Mouse (Mus musculus): ENCODE measurements around the gene Pigg. TPM values are rescaled to one million over a fixed set of nuclear protein-coding genes. Genes with fewer than 3 reads are reported as not detected.
"Not testable (repeated sequence)": the region's sequence is repeated elsewhere in the genome, so short reads cannot be mapped to it uniquely, and the experiment has no call there.

Pigg gene
- polyA plus RNA-seq (2012; rRNA removed) (5.8 and 6.0 TPM in 2 replicates), polyA plus RNA-seq (2014; fragmentation: Nextera tagmentation; extraction: Ambion mirVana) (2.4 TPM in 2 replicates)

DNA sequence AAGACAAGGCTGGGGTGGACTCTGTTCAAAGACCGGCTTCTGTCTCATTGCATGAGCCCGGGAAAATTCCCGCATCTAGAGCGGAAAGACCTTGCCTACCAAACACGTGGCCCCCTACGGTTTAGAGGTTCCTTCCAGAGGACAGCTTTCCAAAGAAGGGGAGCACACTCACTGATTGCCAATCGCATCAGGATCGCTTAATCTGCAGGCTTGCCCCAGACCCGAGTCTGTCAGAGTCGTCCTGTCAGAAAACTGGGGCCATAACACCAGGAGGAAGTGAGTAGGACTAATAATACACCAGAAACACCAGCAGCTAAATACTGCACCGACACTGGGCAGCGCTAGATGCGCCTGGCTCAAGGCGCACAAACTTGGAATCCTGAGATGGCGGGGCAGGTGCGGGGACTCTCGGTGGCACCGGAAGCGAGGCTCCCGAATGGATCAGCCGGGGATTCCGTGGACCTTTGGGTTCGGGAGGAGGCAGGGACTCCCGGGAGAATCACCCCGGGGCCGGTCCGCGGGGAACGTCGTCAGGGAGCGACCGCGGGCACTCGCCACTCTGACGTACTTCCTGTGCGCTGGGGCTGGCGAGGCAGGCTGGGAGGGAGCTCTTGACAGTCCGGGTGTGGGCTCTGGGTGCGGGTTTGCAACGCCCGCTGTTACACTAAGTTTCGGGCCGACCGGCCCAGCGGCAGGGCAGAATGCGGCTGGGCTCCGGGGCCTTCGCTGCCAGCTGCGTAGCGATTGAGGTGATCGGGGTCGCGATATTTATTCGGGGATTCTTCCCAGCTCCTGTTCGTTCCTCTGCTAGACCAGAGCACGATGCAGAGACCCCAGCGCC is at the start of gene Pigg:
Gene Pigg, plus strand, starts transcription at position 386 of the 841 bp plus-strand sequence.
- Histone ChIP-seq H3K4me3 (replicated peaks; ENCODE audit: low read length) (peak within 1 kb of the TSS; percentile 77), H3K27ac (replicated peaks; ENCODE audit: low read depth, low read length) (peak within 1 kb of the TSS; percentile 56), H3K9me3 (ENCODE audit: control insufficient read depth, low read length) (no peaks in the 10 kb centered on the region), H3K27me3 (ENCODE audit: control insufficient read depth, insufficient read depth, low read length) (no peaks in the 10 kb centered on the region), H3K36me3 (ENCODE audit: control insufficient read depth, insufficient read depth, low read length) (no peaks in the 10 kb centered on the region), H3K9ac (ENCODE audit: low read depth, low read length, severe bottlenecking) (peak within 1 kb of the TSS; percentile 84), H3K4me1 (ENCODE audit: control insufficient read depth, insufficient read depth, low read length) (peaks cover 5% of the 10 kb centered on the region), H3K4me2 (replicated peaks; ENCODE audit: low read depth, low read length, severe bottlenecking) (peak within 1 kb of the TSS; percentile 87)
- ATAC-seq (ENCODE audit: low FRiP score, low read depth) (peak; percentile 97), DNase-seq (ENCODE audit: low spot score) (peak; percentile 83)
- TF ChIP-seq POLR2A (IDR thresholded peaks at IDR 0.05; ENCODE audit: borderline replicate concordance, extremely low read depth, insufficient read depth, insufficient read length), result peak; percentile 85; the same call in 1 of the 2 replicates
- under 1% methylated on average over 51 of the region's 57 CpGs for WGBS

DNA sequence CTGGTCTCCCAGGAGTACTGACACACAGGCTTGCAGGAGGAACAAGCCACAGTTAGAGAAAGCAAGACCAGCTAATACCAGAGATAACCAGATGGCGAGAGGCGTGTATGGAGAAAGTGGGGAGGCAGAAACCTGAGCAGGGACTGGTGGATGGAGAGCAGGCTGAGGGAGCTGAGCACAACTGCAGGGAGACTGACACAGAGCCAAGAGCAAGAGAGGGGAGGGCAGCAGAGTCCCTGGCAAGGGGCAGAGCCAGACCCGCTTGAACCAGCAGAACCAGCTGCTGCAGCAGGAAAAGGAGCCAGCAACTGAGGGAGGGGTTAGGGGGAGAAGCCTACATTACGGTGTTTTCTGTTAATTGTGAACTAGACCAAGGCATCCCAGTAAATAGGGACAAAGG is 49.7 kb upstream of the Pigg start:
- Histone ChIP-seq H3K9ac (ENCODE audit: low read depth, low read length, severe bottlenecking) (peak overlapping the region; percentile 28; the same call in 1 of the 2 replicates), H3K36me3 (ENCODE audit: control insufficient read depth, insufficient read depth, low read length) (no peaks in the 10 kb centered on the region), H3K4me1 (ENCODE audit: control insufficient read depth, insufficient read depth, low read length) (0 out of 2 replicates have a peak, but pooled peaks cover under 1% of the 10 kb centered on the region), H3K4me3 (replicated peaks; ENCODE audit: low read length) (no peak overlapping the region), H3K27ac (replicated peaks; ENCODE audit: low read depth, low read length) (0 out of 2 replicates have a peak overlapping the region, but pooled peaks have one; percentile 19), H3K27me3 (ENCODE audit: control insufficient read depth, insufficient read depth, low read length) (no peaks in the 10 kb centered on the region), H3K4me2 (replicated peaks; ENCODE audit: low read depth, low read length, severe bottlenecking) (no peak overlapping the region), H3K9me3 (ENCODE audit: control insufficient read depth, low read length) (no peaks in the 10 kb centered on the region)
- DNase-seq (ENCODE audit: low spot score) (no peak), ATAC-seq (ENCODE audit: low FRiP score, low read depth) (peak; percentile 47)
- TF ChIP-seq POLR2A (IDR thresholded peaks at IDR 0.05; ENCODE audit: borderline replicate concordance, extremely low read depth, insufficient read depth, insufficient read length), result no peak
- 15% methylated on average over 4 of the region's 4 CpGs for WGBS

DNA sequence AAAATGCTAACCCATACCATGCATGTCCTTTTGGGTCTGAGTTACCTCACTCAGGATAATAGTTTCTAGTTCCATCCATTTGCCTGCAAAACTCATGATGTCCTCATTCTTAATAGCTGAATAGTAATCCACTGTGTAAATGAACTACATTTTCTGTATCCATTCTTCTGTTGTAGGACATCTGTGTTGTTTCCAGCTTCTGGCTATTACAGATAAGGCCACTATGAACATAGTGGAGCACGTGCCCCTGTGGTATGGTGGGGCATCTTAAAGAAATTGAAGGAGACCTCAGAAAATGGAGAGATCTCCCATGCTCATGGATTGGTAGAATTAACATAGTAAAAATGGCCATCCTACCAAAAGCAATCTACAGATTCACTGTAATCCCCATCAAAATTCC is 48.6 kb upstream of the Pigg start:
- not testable (repeated sequence) for DNase-seq (ENCODE audit: low spot score); H3K36me3 ChIP-seq (ENCODE audit: control insufficient read depth, insufficient read depth, low read length); H3K4me1 ChIP-seq (ENCODE audit: control insufficient read depth, insufficient read depth, low read length); H3K27ac ChIP-seq (replicated peaks; ENCODE audit: low read depth, low read length); ATAC-seq (ENCODE audit: low FRiP score, low read depth); H3K4me3 ChIP-seq (replicated peaks; ENCODE audit: low read length); H3K27me3 ChIP-seq (ENCODE audit: control insufficient read depth, insufficient read depth, low read length); H3K4me2 ChIP-seq (replicated peaks; ENCODE audit: low read depth, low read length, severe bottlenecking); H3K9ac ChIP-seq (ENCODE audit: low read depth, low read length, severe bottlenecking); H3K9me3 ChIP-seq (ENCODE audit: control insufficient read depth, low read length)
- WGBS, result 87% methylated on average over 1 of the region's 1 CpGs

DNA sequence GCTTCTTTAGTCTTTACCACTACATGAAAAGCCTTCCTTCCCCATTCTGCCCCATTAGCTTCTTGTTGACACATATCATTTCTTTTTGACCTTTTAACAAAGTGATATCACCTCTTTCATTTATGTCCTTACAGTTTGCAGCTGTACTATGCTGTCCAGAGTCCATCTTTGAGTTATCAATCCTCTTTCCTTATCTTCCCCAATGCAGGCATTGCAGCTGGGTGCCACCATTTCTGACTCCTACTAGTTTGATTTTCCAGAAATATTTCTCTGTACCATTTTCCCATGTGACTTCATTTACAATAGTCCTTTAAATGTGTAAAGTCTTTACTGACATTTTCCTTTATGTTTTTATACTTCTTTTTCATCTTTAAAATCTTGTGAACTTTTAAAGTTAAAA is 45.4 kb upstream of the Pigg start:
- Histone ChIP-seq H3K4me2 (replicated peaks; ENCODE audit: low read depth, low read length, severe bottlenecking) (no peak overlapping the region), H3K4me3 (replicated peaks; ENCODE audit: low read length) (no peak overlapping the region), H3K27ac (replicated peaks; ENCODE audit: low read depth, low read length) (no peak overlapping the region), H3K36me3 (ENCODE audit: control insufficient read depth, insufficient read depth, low read length) (no peaks in the 10 kb centered on the region), H3K9me3 (ENCODE audit: control insufficient read depth, low read length) (no peaks in the 10 kb centered on the region), H3K4me1 (ENCODE audit: control insufficient read depth, insufficient read depth, low read length) (peaks cover 17% of the 10 kb centered on the region), H3K9ac (ENCODE audit: low read depth, low read length, severe bottlenecking) (no peak overlapping the region), H3K27me3 (ENCODE audit: control insufficient read depth, insufficient read depth, low read length) (no peaks in the 10 kb centered on the region)
- DNase-seq (ENCODE audit: low spot score), result no peak
- TF ChIP-seq POLR2A (IDR thresholded peaks at IDR 0.05; ENCODE audit: borderline replicate concordance, extremely low read depth, insufficient read depth, insufficient read length), result no peak
- ATAC-seq (ENCODE audit: low FRiP score, low read depth), result no peak

DNA sequence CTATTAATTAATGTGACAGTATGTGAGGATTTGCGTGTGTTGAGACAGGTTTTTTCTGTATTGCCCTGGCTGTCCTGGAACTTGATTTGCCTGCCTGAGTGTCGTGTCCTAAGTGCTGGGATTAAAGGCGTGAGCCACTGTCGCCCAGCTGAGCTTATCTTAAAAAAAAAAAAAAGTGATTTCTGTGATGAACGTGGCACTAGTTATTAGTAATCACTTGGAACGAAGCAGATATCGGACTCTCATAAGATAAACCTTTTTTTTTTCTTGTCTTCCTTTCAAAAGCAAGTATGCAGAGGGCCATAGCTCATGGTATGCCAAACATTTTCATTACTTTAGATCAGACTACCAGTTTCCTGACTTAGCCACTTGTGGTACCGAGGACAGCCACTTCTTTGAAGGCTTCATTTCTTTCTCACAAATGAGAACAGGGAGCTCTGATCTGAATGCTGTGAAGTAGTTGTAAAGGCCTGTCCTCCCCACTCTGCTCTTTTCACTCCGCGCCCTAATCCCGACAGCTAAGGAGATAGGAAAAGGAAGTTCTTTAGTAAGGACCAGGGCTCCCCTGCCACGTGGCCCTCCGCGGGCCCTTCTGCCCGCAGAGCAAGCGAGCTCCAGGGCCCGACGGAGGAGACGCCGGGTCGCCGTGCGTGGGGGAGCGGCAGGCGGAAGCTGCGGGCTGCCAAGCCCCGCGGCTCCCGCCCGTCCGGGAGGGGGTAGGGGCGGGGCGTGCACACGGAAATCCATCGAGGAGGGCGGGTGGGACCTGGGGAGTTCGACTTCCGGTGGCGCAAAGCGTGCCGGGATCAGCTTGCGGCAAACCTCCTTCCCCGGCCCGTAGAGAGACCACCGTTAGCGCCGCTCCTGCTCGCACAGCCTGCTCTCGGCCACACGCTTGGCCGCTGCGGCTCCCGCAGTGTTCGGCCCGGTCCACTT is 44.0 kb upstream of the Pigg start, which contains the start of gene Dr1:
Gene Dr1, plus strand, starts transcription at position 771 of the 936 bp plus-strand sequence.
- WGBS, result 4% methylated on average over 45 of the region's 55 CpGs

More for the DNA sequence above, 44.0 kb upstream of the Pigg start, which contains the start of gene Dr1:
- H3K9me3 ChIP-seq (ENCODE audit: control insufficient read depth, low read length), result no peaks in the 10 kb centered on the region
- peak within 1 kb of the TSS; percentile 90 for H3K4me2 ChIP-seq (replicated peaks; ENCODE audit: low read depth, low read length, severe bottlenecking)
- H3K4me1 ChIP-seq (ENCODE audit: control insufficient read depth, insufficient read depth, low read length), result peaks cover 17% of the 10 kb centered on the region
- H3K9ac ChIP-seq (ENCODE audit: low read depth, low read length, severe bottlenecking), result peak within 1 kb of the TSS; percentile 95
- ATAC-seq (ENCODE audit: low FRiP score, low read depth), result peak; percentile 97
- TF ChIP-seq POLR2A (IDR thresholded peaks at IDR 0.05; ENCODE audit: borderline replicate concordance, extremely low read depth, insufficient read depth, insufficient read length), result peak; percentile 88; the same call in 1 of the 2 replicates
- H3K4me3 ChIP-seq (replicated peaks; ENCODE audit: low read length), result peak within 1 kb of the TSS; percentile 93
- no peaks in the 10 kb centered on the region for H3K36me3 ChIP-seq (ENCODE audit: control insufficient read depth, insufficient read depth, low read length)
- DNase-seq (ENCODE audit: low spot score), result peak; percentile 85
- no peaks in the 10 kb centered on the region for H3K27me3 ChIP-seq (ENCODE audit: control insufficient read depth, insufficient read depth, low read length)
- H3K27ac ChIP-seq (replicated peaks; ENCODE audit: low read depth, low read length), result peak within 1 kb of the TSS; percentile 93
